Mouse (Mus musculus) heart, embryonic 12.5 days (tissue): Measurements from ENCODE around the gene Cyp3a13. TPM values are rescaled to one million over a fixed set of nuclear protein-coding genes. Genes with fewer than 3 reads are reported as not detected.
A peak's percentile ranks its signal among the peaks of the same experiment; 100 is the strongest.
"Not testable (repeated sequence)": the region's sequence is repeated elsewhere in the genome, so short reads cannot be mapped to it uniquely, and the experiment has no call there.

ENCODE experiments used
- ATAC-seq: fragments of 200-750 bp; cut with Nextera tagmentation; 2 replicates; pipeline ENCODE4 v1.8.0; 2017; ENCODE audit warnings: moderate TSS enrichment, moderate library complexity; ENCODE audit not compliant: insufficient number of reproducible peaks, low FRiP score
- H3K27ac ChIP-seq: fragments of 300-500 bp; sonication (generic); 2 replicates; pipeline ENCODE4 v1.5.1; 2016; ENCODE audit warnings: mild to moderate bottlenecking, moderate library complexity; ENCODE audit not compliant: poor library complexity, severe bottlenecking
- H3K27me3 ChIP-seq: fragments of 300-500 bp; sonication (generic); replicated peaks from 2 replicates; pipeline ENCODE4 v1.6.1; 2016; ENCODE audit warnings: mild to moderate bottlenecking, moderate library complexity
- H3K36me3 ChIP-seq: fragments of 300-500 bp; sonication (generic); 2 replicates; pipeline ENCODE4 v1.6.1; 2016; ENCODE audit warnings: mild to moderate bottlenecking, moderate library complexity
- H3K4me1 ChIP-seq: fragments of 300-500 bp; sonication (generic); replicated peaks from 2 replicates; pipeline ENCODE4 v1.6.1; 2016; ENCODE audit warnings: mild to moderate bottlenecking
- H3K4me2 ChIP-seq: fragments of 300-500 bp; sonication (generic); 2 replicates; pipeline ENCODE4 v1.6.1; 2016; ENCODE audit warnings: mild to moderate bottlenecking, moderate library complexity
- H3K4me3 ChIP-seq: fragments of 300-500 bp; sonication (generic); 2 replicates; pipeline ENCODE4 v1.5.1; 2016; ENCODE audit warnings: mild to moderate bottlenecking
- H3K9ac ChIP-seq: fragments of 300-500 bp; sonication (generic); 2 replicates; pipeline ENCODE4 v1.6.1; 2016; ENCODE audit warnings: mild to moderate bottlenecking, moderate library complexity
- H3K9me3 ChIP-seq: fragments of 300-500 bp; sonication (generic); replicated peaks from 2 replicates; pipeline ENCODE4 v1.6.1; 2016; ENCODE audit warnings: mild to moderate bottlenecking, moderate library complexity
- WGBS: fragments of 180-500 bp; shearing (Covaris S2); methylation state at CpG from one replicate; pipeline ENCODE4 v1.1.7; 2016; 5-methylcytosine and 5-hydroxymethylcytosine counted together
- polyA plus RNA-seq: library from polyadenylated mRNA; unstranded; fragments of >200 nt; fragmentation: Nextera tagmentation; extraction: Ambion mirVana; gene quantifications from 2 replicates; pipeline ENCODE4 v1.2.1, GENCODE M21; 2016

Gene Cyp3a13
- polyA plus RNA-seq, 1 experiment from 2014 or later, result 0.09 TPM

DNA sequence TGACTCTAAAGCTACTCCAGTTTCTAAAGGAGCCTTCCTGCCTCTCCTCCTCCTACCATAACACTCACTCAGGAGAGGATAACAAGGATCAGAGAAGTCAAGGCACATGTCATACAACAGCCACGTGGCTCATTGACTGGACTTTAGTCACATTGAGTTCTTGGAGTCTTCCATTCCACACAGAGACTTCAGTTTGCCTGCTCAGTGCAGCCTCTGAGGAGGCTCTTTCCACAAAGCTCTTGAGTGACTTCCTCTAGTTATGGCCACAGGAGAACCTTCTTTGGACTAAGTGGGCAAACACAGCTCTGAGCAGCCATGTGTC lies 49.1 kb downstream of the Cyp3a13 start:
- H3K4me2 ChIP-seq, H3K4me1 ChIP-seq, H3K9me3 ChIP-seq, H3K4me3 ChIP-seq, H3K27ac ChIP-seq, ATAC-seq, H3K27me3 ChIP-seq, H3K9ac ChIP-seq, H3K36me3 ChIP-seq: not testable (repeated sequence)
- WGBS, result 23% methylated on average over 1 of the region's 1 CpGs

- 44% methylated on average over 3 of the region's 3 CpGs for WGBS
- not testable (repeated sequence) for H3K4me1 ChIP-seq, H3K4me3 ChIP-seq, H3K9me3 ChIP-seq, H3K27ac ChIP-seq, H3K27me3 ChIP-seq, H3K36me3 ChIP-seq, H3K9ac ChIP-seq, H3K4me2 ChIP-seq
- ATAC-seq, result peak; percentile 55; the same call in 1 of the 2 replicates
These were observed 49.6 kb downstream of the Cyp3a13 start, which contains the start of gene Pilrb2 for GRCm38 (mm10) chr5:137871644-137872380. Pilrb2 (minus strand) TSS chr5:137871815.

- not testable (repeated sequence) for H3K27me3 ChIP-seq, H3K27ac ChIP-seq, H3K9ac ChIP-seq, H3K4me1 ChIP-seq, H3K4me2 ChIP-seq, H3K9me3 ChIP-seq, ATAC-seq, H3K36me3 ChIP-seq, H3K4me3 ChIP-seq
- 65% methylated on average over 2 of the region's 2 CpGs for WGBS
These were observed 52.8 kb downstream of the Cyp3a13 start for GRCm38 (mm10) chr5:137868600-137868999.

- not testable (repeated sequence) for H3K9me3 ChIP-seq, H3K9ac ChIP-seq, H3K27ac ChIP-seq, H3K4me1 ChIP-seq, H3K4me2 ChIP-seq, H3K4me3 ChIP-seq, H3K36me3 ChIP-seq, H3K27me3 ChIP-seq, ATAC-seq
- WGBS, result 80% methylated on average over 1 of the region's 1 CpGs
These were observed 57.4 kb downstream of the Cyp3a13 start for GRCm38 (mm10) chr5:137864008-137864407.

DNA sequence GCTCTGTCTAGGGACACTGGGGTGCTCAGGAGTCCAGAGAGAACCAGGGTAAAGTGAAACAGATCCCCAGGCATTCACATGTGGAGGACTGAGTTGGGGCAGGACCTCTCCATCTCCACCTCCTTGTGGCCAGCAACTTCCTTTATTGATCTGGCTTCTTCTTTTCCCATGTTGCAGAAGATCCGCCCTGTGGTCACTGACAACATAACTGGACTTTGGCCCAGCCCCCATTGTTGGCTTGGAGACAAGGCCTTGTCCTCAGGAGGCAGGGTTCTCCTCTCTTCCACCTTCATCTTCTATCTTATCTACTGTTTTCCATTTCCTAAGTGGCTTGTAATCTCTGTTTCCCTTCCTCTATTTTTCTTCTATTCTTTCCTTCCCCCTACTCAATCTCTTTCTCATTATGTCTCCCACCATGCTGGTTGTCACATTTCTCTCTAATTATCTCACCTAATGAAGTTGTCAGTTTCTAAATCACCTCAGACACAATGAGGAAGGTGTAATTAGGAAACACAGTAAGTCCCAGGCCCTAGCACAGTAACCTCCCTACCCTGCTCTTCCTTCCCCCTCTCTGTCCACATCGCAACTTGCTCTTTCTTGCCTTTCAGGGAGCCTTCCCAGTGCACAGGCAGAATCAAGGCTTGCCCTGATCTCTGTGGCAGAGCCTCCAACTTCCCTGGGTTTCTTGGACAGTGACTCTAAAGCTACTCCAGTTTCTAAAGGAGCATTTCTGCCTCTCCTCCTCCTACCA lies 63.3 kb downstream of the Cyp3a13 start, which contains the start of gene Pilrb1:
Pilrb1 (minus strand) TSS at position 147 of the 751 bp plus-strand sequence.
- not testable (repeated sequence) for H3K9ac ChIP-seq, H3K4me3 ChIP-seq, H3K9me3 ChIP-seq, H3K4me1 ChIP-seq, ATAC-seq, H3K36me3 ChIP-seq, H3K4me2 ChIP-seq, H3K27me3 ChIP-seq, H3K27ac ChIP-seq
- 52% methylated on average over 2 of the region's 2 CpGs for WGBS

- not testable (repeated sequence) for ATAC-seq
- 71% methylated on average over 5 of the region's 5 CpGs for WGBS
These were observed 64.5 kb downstream of the Cyp3a13 start for GRCm38 (mm10) chr5:137856870-137857269.

DNA sequence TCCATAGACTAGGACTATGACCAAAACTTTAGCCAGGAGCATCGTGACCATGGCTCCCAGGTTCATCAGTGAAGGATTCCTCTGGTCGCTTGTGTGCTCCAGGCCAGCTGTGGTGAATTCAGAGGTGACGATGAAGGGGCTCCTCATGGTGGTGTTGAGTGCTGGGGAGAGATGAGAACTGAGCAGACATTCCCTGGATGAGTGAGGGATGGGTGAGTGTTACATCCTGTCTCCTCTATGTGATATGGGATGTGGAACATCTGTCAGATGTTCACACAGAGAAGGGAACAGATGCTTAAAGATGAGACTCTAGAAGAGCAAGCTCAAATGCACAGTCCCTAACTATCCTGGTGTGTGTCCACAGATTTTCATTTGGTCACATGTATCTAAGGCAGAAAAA lies 66.5 kb downstream of the Cyp3a13 start:
- not testable (repeated sequence) for H3K9ac ChIP-seq, ATAC-seq, H3K4me2 ChIP-seq

More at GRCm38 (mm10) chr5:137856870-137857269, 64.5 kb downstream of the Cyp3a13 start:
- not testable (repeated sequence) for H3K9ac ChIP-seq, H3K9me3 ChIP-seq, H3K4me3 ChIP-seq, H3K4me1 ChIP-seq, H3K27ac ChIP-seq, H3K4me2 ChIP-seq, H3K27me3 ChIP-seq, H3K36me3 ChIP-seq

GRCm38 (mm10) chr5:137850313-137850712 lies 71.1 kb downstream of the Cyp3a13 start:
- not testable (repeated sequence) for H3K27me3 ChIP-seq, H3K36me3 ChIP-seq, ATAC-seq, H3K4me3 ChIP-seq, H3K27ac ChIP-seq, H3K9ac ChIP-seq, H3K4me1 ChIP-seq, H3K9me3 ChIP-seq, H3K4me2 ChIP-seq
- WGBS, result 71% methylated on average over 1 of the region's 1 CpGs

More for the DNA sequence above, 66.5 kb downstream of the Cyp3a13 start:
- H3K27ac ChIP-seq, H3K4me1 ChIP-seq, H3K27me3 ChIP-seq, H3K4me3 ChIP-seq, H3K9me3 ChIP-seq, H3K36me3 ChIP-seq: not testable (repeated sequence)
- 63% methylated on average over 3 of the region's 3 CpGs for WGBS

Other genes starting within 250 kb of the Cyp3a13 start
- gene Agfg2, start 236.9 kb downstream of the Cyp3a13 start, polyA plus RNA-seq, result 25.6 and 29.3 TPM in 2 replicates
- gene Nyap1, start 180.0 kb downstream of the Cyp3a13 start, polyA plus RNA-seq, result 1.2 and 1.7 TPM in 2 replicates
- gene Tsc22d4, start 175.9 kb downstream of the Cyp3a13 start, polyA plus RNA-seq, result 144 and 154 TPM in 2 replicates
- gene Ppp1r35, start 142.8 kb downstream of the Cyp3a13 start, polyA plus RNA-seq, result 28.0 and 31.8 TPM in 2 replicates
- gene Mepce, start 134.0 kb downstream of the Cyp3a13 start, polyA plus RNA-seq, result 8.8 and 11.0 TPM in 2 replicates
- 10.9 and 11.4 TPM in 2 replicates for gene Zcwpw1, start 133.8 kb downstream of the Cyp3a13 start, polyA plus RNA-seq
- gene Pilra, start 85.3 kb downstream of the Cyp3a13 start, polyA plus RNA-seq, result 2.3 and 2.5 TPM in 2 replicates
- 0.26 and 0.57 TPM in 2 replicates for gene Pilrb1, start 63.5 kb downstream of the Cyp3a13 start, polyA plus RNA-seq
- 1.9 and 2.7 TPM in 2 replicates for gene Pilrb2, start 49.8 kb downstream of the Cyp3a13 start, polyA plus RNA-seq
- 0.05 TPM in 1 of 2 replicates, not detected in the other for gene Gjc3, start 41.5 kb upstream of the Cyp3a13 start, polyA plus RNA-seq
- not detected in 2 replicates for gene Azgp1, start 59.9 kb upstream of the Cyp3a13 start, polyA plus RNA-seq
- gene Smok3a, start 99.6 kb upstream of the Cyp3a13 start, polyA plus RNA-seq, result not detected in 2 replicates
- gene Smok3b, start 99.8 kb upstream of the Cyp3a13 start, polyA plus RNA-seq, result not detected in 2 replicates
- not detected in 2 replicates for gene Smok3c, start 131.6 kb upstream of the Cyp3a13 start, polyA plus RNA-seq
- 15.7 and 15.9 TPM in 2 replicates for gene Zkscan1, start 163.5 kb upstream of the Cyp3a13 start, polyA plus RNA-seq
- 37.6 and 38.1 TPM in 2 replicates for gene Zscan21, start 195.3 kb upstream of the Cyp3a13 start, polyA plus RNA-seq
- 9.9 and 10.0 TPM in 2 replicates for gene Zfp113, start 234.1 kb upstream of the Cyp3a13 start, polyA plus RNA-seq
- 249 and 253 TPM in 2 replicates for gene Cops6, start 239.5 kb upstream of the Cyp3a13 start, polyA plus RNA-seq